Mouse (Mus musculus): ENCODE results near the gene Bora. TPM values are rescaled to one million over a fixed set of nuclear protein-coding genes. Genes with fewer than 3 reads are reported as not detected.

Gene Bora
- 1.4 TPM for polyA plus RNA-seq (2015; fragmentation: Illumina TruSeq; extraction: RNeasy Lipid Tissue Mini Kit (QIAGEN cat#74804); ENCODE audit: low read depth, low replicate concordance)

GRCm38 (mm10) chr14:99046031-99046781 is at the start of gene Bora, which contains the start of gene Mzt1:
Bora (plus strand) TSS chr14:99046222.
Mzt1 (minus strand) TSS chr14:99046134.

GRCm38 (mm10) chr14:99099267-99099966 is 53.4 kb downstream of the Bora start, which contains the start of the genes Pibf1 and Dis3:
Pibf1 (plus strand) TSS chr14:99099424.
Dis3 (minus strand) TSS chr14:99099770.

Other genes with a start within 250 kb of the Bora start
- 5.6 TPM for gene Rpl36a-ps1, start 51.9 kb upstream of the Bora start, polyA plus RNA-seq (2015; fragmentation: Illumina TruSeq; extraction: RNeasy Lipid Tissue Mini Kit (QIAGEN cat#74804); ENCODE audit: low read depth, low replicate concordance)
- gene Mzt1, start 88 bp upstream of the Bora start, polyA plus RNA-seq (2015; fragmentation: Illumina TruSeq; extraction: RNeasy Lipid Tissue Mini Kit (QIAGEN cat#74804); ENCODE audit: low read depth, low replicate concordance) = 123 TPM
- gene Pibf1, start 53.2 kb downstream of the Bora start, polyA plus RNA-seq (2015; fragmentation: Illumina TruSeq; extraction: RNeasy Lipid Tissue Mini Kit (QIAGEN cat#74804); ENCODE audit: low read depth, low replicate concordance) = 12.4 TPM
- gene Dis3, start 53.5 kb downstream of the Bora start, polyA plus RNA-seq (2015; fragmentation: Illumina TruSeq; extraction: RNeasy Lipid Tissue Mini Kit (QIAGEN cat#74804); ENCODE audit: low read depth, low replicate concordance) = 13.7 TPM